Mouse (Mus musculus) limb, embryonic 13.5 days (tissue): ENCODE results near the gene Brap. TPM values are rescaled to one million over a fixed set of nuclear protein-coding genes. Genes with fewer than 3 reads are reported as not detected.

ENCODE experiments used
- ATAC-seq: fragments of 200-750 bp; cut with Nextera tagmentation; 2 replicates; pipeline ENCODE4 v1.8.0; 2017; ENCODE audit warnings: low read depth, moderate number of reproducible peaks, moderate TSS enrichment; ENCODE audit not compliant: low FRiP score
- H3K27ac ChIP-seq: fragments of 300-500 bp; sonication (generic); 2 replicates; pipeline ENCODE4 v1.5.1; 2015; ENCODE audit warnings: inconsistent platforms, mild to moderate bottlenecking, moderate library complexity
- H3K27me3 ChIP-seq: fragments of 300-500 bp; sonication (generic); 2 replicates; pipeline ENCODE4 v1.6.1; 2015; ENCODE audit warnings: mild to moderate bottlenecking, inconsistent platforms
- H3K36me3 ChIP-seq: fragments of 300-500 bp; sonication (generic); 2 replicates; pipeline ENCODE4 v1.6.1; 2015; ENCODE audit warnings: inconsistent platforms, mild to moderate bottlenecking, moderate library complexity
- H3K4me1 ChIP-seq: fragments of 300-500 bp; sonication (generic); 2 replicates; pipeline ENCODE4 v1.6.1; 2015; ENCODE audit warnings: inconsistent platforms
- H3K4me2 ChIP-seq: fragments of 300-500 bp; sonication (generic); replicated peaks from 2 replicates; pipeline ENCODE4 v1.6.1; 2015; ENCODE audit warnings: inconsistent platforms, mild to moderate bottlenecking, moderate library complexity
- H3K4me3 ChIP-seq: fragments of 300-500 bp; sonication (generic); 2 replicates; pipeline ENCODE4 v1.5.1; 2015; ENCODE audit warnings: moderate library complexity, mild to moderate bottlenecking, inconsistent platforms
- H3K9ac ChIP-seq: fragments of 300-500 bp; sonication (generic); 2 replicates; pipeline ENCODE4 v1.6.1; 2015; ENCODE audit warnings: mild to moderate bottlenecking, inconsistent platforms
- H3K9me3 ChIP-seq: fragments of 300-500 bp; sonication (generic); 2 replicates; pipeline ENCODE4 v1.6.1; 2016; ENCODE audit warnings: inconsistent platforms
- WGBS: fragments of 180-500 bp; shearing (Covaris S2); methylation state at CpG from one replicate; pipeline ENCODE4 v1.1.7; 2015; 5-methylcytosine and 5-hydroxymethylcytosine counted together
- polyA plus RNA-seq: library from polyadenylated mRNA; unstranded; fragments of >200 nt; fragmentation: Nextera tagmentation; extraction: Ambion mirVana; gene quantifications from 2 replicates; pipeline ENCODE4 v1.2.1, GENCODE M21; 2015

Brap gene
- polyA plus RNA-seq, 1 experiment from 2014 or later: 43.2 TPM

GRCm38 (mm10) chr5:121724678-121725077, 64.3 kb downstream of the Brap start:
- Histone ChIP-seq H3K4me3 (no peak overlapping the region), H3K4me1 (peaks cover 23% of the 10 kb centered on the region), H3K9me3 (no peaks in the 10 kb centered on the region), H3K4me2 (no peak overlapping the region), H3K36me3 (peaks cover 18% of the 10 kb centered on the region), H3K27me3 (no peaks in the 10 kb centered on the region), H3K9ac (no peak overlapping the region), H3K27ac (no peak overlapping the region)
- 83% methylated on average over 1 of the region's 1 CpGs for WGBS
- ATAC-seq: no peak

- no peak overlapping the region for H3K9ac ChIP-seq
- no peak for ATAC-seq
- WGBS: 94% methylated on average over 2 of the region's 2 CpGs
- no peaks in the 10 kb centered on the region for H3K27me3 ChIP-seq
- no peaks in the 10 kb centered on the region for H3K9me3 ChIP-seq
- no peaks in the 10 kb centered on the region; the same call in 1 of the 2 replicates for H3K4me1 ChIP-seq
- no peak overlapping the region for H3K27ac ChIP-seq
- H3K4me3 ChIP-seq: no peak overlapping the region
- H3K4me2 ChIP-seq: no peak overlapping the region
- peaks cover 29% of the 10 kb centered on the region for H3K36me3 ChIP-seq
Measured at GRCm38 (mm10) chr5:121730057-121730456, 69.7 kb downstream of the Brap start.

GRCm38 (mm10) chr5:121736641-121737040, 76.3 kb downstream of the Brap start:
- H3K4me3 ChIP-seq: no peak overlapping the region
- H3K9ac ChIP-seq: no peak overlapping the region
- H3K36me3 ChIP-seq: peaks cover 15% of the 10 kb centered on the region
- H3K4me1 ChIP-seq: no peaks in the 10 kb centered on the region
- peaks cover 4% of the 10 kb centered on the region; the same call in 1 of the 2 replicates for H3K9me3 ChIP-seq
- ATAC-seq: no peak
- H3K27me3 ChIP-seq: no peaks in the 10 kb centered on the region
- no peak overlapping the region for H3K4me2 ChIP-seq
- no peak overlapping the region for H3K27ac ChIP-seq
- 90% methylated on average over 3 of the region's 3 CpGs for WGBS

Other genes with a start within 250 kb of the Brap start
- 1.8 and 2.5 TPM in 2 replicates for gene Tmem116, start 208.7 kb upstream of the Brap start, polyA plus RNA-seq
- 158 and 161 TPM in 2 replicates for gene Erp29, start 208.1 kb upstream of the Brap start, polyA plus RNA-seq
- not detected in 2 replicates for gene Adam1b, start 157.1 kb upstream of the Brap start, polyA plus RNA-seq
- gene Adam1a, start 115.1 kb upstream of the Brap start, polyA plus RNA-seq: 2.1 TPM in 2 replicates
- not detected in 2 replicates for gene Gm42878, start 115.1 kb upstream of the Brap start, polyA plus RNA-seq
- 59.0 and 60.5 TPM in 2 replicates for gene Mapkapk5, start 114.7 kb upstream of the Brap start, polyA plus RNA-seq
- 255 and 260 TPM in 2 replicates for gene Aldh2, start 66.7 kb upstream of the Brap start, polyA plus RNA-seq
- 2.1 and 3.2 TPM in 2 replicates for gene Acad12, start 41.6 kb upstream of the Brap start, polyA plus RNA-seq
- gene Acad10, start within 50 bp of the Brap start, polyA plus RNA-seq: 2.2 and 2.3 TPM in 2 replicates
- gene Atxn2, start 50.8 kb downstream of the Brap start, polyA plus RNA-seq: 54.9 and 64.1 TPM in 2 replicates
- 11.7 and 12.5 TPM in 2 replicates for gene Sh2b3, start 177.1 kb downstream of the Brap start, polyA plus RNA-seq
- 38.5 and 43.4 TPM in 2 replicates for gene Pheta1, start 188.4 kb downstream of the Brap start, polyA plus RNA-seq